Mouse (Mus musculus): ENCODE measurements around the gene Il1rn. TPM values are rescaled to one million over a fixed set of nuclear protein-coding genes. Genes with fewer than 3 reads are reported as not detected.

Il1rn gene
- 0.08 TPM in 1 of 2 replicates, not detected in the other for polyA plus RNA-seq (2016; fragmentation: Nextera tagmentation; extraction: Ambion mirVana)

DNA sequence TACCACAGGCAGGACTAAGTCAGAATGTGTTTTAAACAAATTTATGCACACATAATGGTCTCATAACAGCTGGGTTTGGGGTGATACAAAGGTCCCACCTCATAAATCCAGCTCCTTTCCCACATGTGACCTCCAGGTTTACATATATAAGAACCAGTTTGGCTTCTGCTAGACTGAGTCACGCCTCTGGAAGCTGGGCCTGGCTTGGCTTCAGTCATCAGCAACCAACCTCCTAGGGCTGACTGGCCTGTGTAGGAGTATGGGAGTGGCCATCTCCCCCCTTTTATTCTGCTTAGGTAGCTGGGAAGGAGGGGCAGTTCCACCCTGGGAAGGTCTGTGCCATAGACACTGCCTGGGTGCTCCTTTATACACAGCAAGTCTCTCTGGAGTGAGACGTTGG lies at the start of gene Il1rn:
Gene Il1rn (plus strand): TSS at position 309 of the 400 bp plus-strand sequence.
- no peak for ATAC-seq (ENCODE audit: insufficient number of reproducible peaks, low FRiP score)
- Histone ChIP-seq H3K36me3 (no peaks in the 10 kb centered on the region), H3K4me3 (no peak within 1 kb of the TSS), H3K4me2 (no peak within 1 kb of the TSS), H3K27ac (ENCODE audit: poor library complexity, severe bottlenecking) (no peak within 1 kb of the TSS), H3K27me3 (replicated peaks) (no peaks in the 10 kb centered on the region), H3K4me1 (replicated peaks) (peaks cover 7% of the 10 kb centered on the region), H3K9me3 (replicated peaks) (no peaks in the 10 kb centered on the region), H3K9ac (no peak within 1 kb of the TSS)
- 71% methylated on average over 2 of the region's 2 CpGs for WGBS

DNA sequence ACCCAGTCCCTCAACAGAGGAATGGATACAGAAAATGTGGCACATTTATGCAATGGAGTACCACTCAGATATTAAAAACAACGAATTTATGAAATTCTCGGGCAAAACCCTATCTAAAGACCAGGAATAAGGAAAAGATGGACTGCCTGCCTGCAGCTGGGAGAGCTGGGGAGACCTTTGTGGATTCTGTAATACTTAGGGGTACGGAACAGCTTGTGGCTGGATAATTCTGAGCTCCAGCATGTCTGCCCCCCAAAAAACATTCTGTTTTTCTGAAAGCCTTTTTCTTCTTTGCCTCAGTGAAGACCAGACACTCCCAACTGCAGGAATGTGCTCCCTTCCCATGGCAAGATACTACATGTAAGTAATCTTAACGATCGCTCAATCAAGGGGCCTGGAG lies 45.8 kb upstream of the Il1rn start, which contains the start of gene Il1f10:
Gene Il1f10 (plus strand): TSS at position 301 of the 400 bp plus-strand sequence.
- no peak within 1 kb of the TSS for H3K27ac ChIP-seq (ENCODE audit: poor library complexity, severe bottlenecking)
- no peak within 1 kb of the TSS for H3K9ac ChIP-seq
- H3K4me3 ChIP-seq = no peak within 1 kb of the TSS
- H3K4me2 ChIP-seq = no peak within 1 kb of the TSS
- 0 out of 2 replicates have a peak, but pooled peaks cover 4% of the 10 kb centered on the region for H3K27me3 ChIP-seq (replicated peaks)
- H3K9me3 ChIP-seq (replicated peaks) = no peaks in the 10 kb centered on the region
- no peaks in the 10 kb centered on the region for H3K4me1 ChIP-seq (replicated peaks)
- ATAC-seq (ENCODE audit: insufficient number of reproducible peaks, low FRiP score) = no peak
- H3K36me3 ChIP-seq = no peaks in the 10 kb centered on the region
- WGBS = 67% methylated on average over 5 of the region's 5 CpGs

DNA sequence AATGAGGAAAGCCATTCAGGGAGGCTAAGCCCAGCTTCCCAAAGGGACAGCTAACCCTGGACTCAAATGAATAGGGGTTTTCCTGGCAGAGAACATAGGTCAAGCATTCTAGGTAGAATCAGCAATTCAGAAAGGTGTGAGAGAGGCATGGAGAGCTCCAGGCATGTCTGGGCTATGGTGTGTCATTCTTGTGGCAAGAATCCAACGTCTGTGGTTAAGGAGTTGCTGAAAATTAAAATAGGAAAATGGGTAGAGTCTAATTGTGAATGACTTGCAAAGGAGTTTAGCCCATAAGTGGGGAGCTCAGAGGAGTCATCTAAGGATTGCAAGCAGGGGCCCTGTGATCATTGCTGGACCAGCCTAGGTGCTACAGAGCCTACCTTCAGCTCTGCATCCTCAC lies 42.0 kb upstream of the Il1rn start:
- ATAC-seq (ENCODE audit: insufficient number of reproducible peaks, low FRiP score) = no peak
- no peaks in the 10 kb centered on the region for H3K4me1 ChIP-seq (replicated peaks)
- WGBS = 39% methylated on average over 1 of the region's 1 CpGs
- H3K9ac ChIP-seq = no peak overlapping the region
- H3K4me2 ChIP-seq = no peak overlapping the region
- H3K27ac ChIP-seq (ENCODE audit: poor library complexity, severe bottlenecking) = no peak overlapping the region
- H3K36me3 ChIP-seq = no peaks in the 10 kb centered on the region
- H3K4me3 ChIP-seq = no peak overlapping the region
- no peaks in the 10 kb centered on the region for H3K9me3 ChIP-seq (replicated peaks)
- 0 out of 2 replicates have a peak, but pooled peaks cover 6% of the 10 kb centered on the region for H3K27me3 ChIP-seq (replicated peaks)

DNA sequence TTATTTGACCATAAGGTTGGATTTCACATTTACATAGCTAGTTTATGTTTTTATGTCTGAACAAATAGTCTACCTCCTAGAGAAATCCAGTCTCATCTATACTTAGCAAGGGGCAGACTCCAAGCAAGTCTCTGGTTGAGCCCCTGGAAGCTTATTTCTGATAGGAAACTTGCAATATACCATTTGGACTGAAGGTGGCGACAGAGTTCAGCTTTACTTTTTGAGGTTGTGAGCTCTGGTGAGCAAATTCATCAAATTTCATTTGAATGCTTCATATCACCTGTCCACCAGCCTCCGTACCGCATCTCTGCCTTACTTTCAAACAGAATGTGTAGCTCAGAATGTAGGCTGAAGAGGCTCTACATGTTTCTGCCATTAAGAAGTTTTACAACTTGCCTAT lies 39.8 kb upstream of the Il1rn start:
- 17% methylated on average over 3 of the region's 3 CpGs for WGBS

DNA sequence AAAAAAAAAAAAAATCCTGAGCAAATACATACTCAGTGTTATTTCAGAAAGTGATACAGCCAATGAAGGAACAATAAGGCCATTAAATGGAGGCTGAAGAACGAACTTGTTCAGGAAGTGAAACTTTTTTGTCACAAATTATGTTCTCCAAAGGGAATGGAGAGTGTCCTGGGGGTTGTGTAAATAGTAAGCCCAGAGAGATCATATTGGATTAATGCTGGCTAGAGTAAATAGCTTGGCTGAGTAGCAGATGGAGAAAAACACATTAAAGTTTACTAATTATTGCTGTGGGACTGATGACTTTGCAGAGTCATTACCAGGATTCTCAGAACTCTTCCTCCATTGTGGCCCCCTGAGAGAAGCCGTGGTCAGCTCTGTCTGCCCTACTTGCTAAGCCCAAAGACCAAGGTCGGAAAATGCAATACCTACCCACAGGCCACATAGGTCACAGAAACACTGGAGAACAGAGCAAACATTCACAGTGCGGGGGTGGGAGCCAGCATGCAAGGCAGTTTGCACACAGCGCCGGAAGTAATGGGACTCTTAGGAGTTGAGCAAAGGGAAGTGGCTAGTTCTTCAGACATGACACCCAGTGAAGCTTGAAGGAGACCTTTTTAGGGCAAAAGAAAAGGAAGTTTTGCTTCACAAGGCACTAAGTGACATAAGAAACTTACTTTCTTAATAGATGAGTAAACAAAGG lies 25.2 kb upstream of the Il1rn start:
- H3K27me3 ChIP-seq (replicated peaks) = no peaks in the 10 kb centered on the region
- H3K9me3 ChIP-seq (replicated peaks) = no peaks in the 10 kb centered on the region
- no peak overlapping the region for H3K9ac ChIP-seq
- H3K27ac ChIP-seq (ENCODE audit: poor library complexity, severe bottlenecking) = no peak overlapping the region
- no peaks in the 10 kb centered on the region for H3K36me3 ChIP-seq
- no peak for ATAC-seq (ENCODE audit: insufficient number of reproducible peaks, low FRiP score)
- H3K4me3 ChIP-seq = no peak overlapping the region
- WGBS = 72% methylated on average over 6 of the region's 6 CpGs
- H3K4me1 ChIP-seq (replicated peaks) = no peaks in the 10 kb centered on the region
- H3K4me2 ChIP-seq = no peak overlapping the region

More for the DNA sequence above, 39.8 kb upstream of the Il1rn start:
- no peaks in the 10 kb centered on the region for H3K4me1 ChIP-seq (replicated peaks)
- H3K36me3 ChIP-seq = no peaks in the 10 kb centered on the region
- no peak overlapping the region for H3K27ac ChIP-seq (ENCODE audit: poor library complexity, severe bottlenecking)
- no peak for ATAC-seq (ENCODE audit: insufficient number of reproducible peaks, low FRiP score)
- H3K4me3 ChIP-seq = no peak overlapping the region
- H3K9me3 ChIP-seq (replicated peaks) = no peaks in the 10 kb centered on the region
- 0 out of 2 replicates have a peak, but pooled peaks cover 6% of the 10 kb centered on the region for H3K27me3 ChIP-seq (replicated peaks)
- H3K4me2 ChIP-seq = no peak overlapping the region
- no peak overlapping the region for H3K9ac ChIP-seq

DNA sequence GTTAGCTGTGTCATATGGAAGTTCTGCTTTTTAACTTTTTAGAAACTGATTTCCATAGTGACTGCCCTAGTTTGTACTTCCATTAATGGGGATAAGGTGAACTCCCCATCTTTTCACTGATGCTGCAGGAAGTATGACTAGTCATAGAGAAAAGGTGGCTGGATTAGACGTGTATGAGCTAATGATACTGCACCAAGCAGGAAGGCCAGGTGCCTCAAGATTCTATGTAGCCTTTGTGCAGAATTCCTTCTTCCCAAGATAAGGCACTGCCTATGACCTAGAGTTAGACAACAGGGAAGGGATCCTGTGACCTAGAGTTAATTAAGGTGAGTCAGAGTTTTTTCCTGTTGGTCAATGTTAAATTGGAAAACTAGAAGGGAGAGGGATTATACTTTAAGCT lies 19.7 kb upstream of the Il1rn start:
- no peaks in the 10 kb centered on the region for H3K4me1 ChIP-seq (replicated peaks)
- H3K4me3 ChIP-seq = no peak overlapping the region
- no peak overlapping the region for H3K4me2 ChIP-seq
- H3K27me3 ChIP-seq (replicated peaks) = no peaks in the 10 kb centered on the region
- no peak for ATAC-seq (ENCODE audit: insufficient number of reproducible peaks, low FRiP score)
- H3K9ac ChIP-seq = no peak overlapping the region
- no peaks in the 10 kb centered on the region for H3K36me3 ChIP-seq
- 66% methylated on average over 1 of the region's 1 CpGs for WGBS
- H3K27ac ChIP-seq (ENCODE audit: poor library complexity, severe bottlenecking) = no peak overlapping the region
- no peaks in the 10 kb centered on the region for H3K9me3 ChIP-seq (replicated peaks)

DNA sequence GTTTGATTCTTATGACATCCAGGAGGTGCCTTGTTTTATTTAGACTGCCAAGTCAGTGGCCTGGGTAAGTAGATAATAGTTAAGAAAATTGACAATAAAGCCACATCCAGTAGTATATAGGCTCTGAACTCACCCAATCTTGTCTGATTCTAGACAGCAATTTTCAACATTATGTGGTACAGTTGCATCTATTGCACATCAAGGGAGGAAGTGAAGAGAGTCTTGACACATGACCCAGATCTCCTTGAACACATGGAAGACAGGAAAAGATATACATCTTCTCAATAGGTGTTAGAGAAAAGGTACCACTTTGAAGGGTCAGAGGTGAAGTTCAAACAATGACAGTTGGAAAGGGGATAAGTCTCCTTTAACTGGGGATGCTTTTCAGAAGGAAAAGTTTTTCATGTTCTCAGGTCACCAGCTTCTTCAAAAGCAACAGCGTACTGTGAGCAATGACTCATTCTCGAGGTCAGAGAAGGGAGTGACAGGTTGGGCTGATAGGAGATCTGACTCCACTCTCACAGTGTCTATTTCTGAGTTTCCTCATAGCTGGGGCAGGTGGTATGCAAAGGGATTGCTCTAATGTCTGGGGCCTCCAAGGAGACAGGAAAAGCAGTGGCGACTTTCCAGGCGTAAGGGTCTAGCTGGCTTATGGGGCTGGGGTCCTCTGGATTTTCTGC lies 18.6 kb upstream of the Il1rn start:
- Histone ChIP-seq H3K9ac (no peak overlapping the region), H3K27me3 (replicated peaks) (no peaks in the 10 kb centered on the region), H3K27ac (ENCODE audit: poor library complexity, severe bottlenecking) (no peak overlapping the region), H3K9me3 (replicated peaks) (no peaks in the 10 kb centered on the region), H3K36me3 (no peaks in the 10 kb centered on the region), H3K4me3 (no peak overlapping the region), H3K4me2 (no peak overlapping the region), H3K4me1 (replicated peaks) (no peaks in the 10 kb centered on the region)
- no peak for ATAC-seq (ENCODE audit: insufficient number of reproducible peaks, low FRiP score)
- 55% methylated on average over 4 of the region's 4 CpGs for WGBS

DNA sequence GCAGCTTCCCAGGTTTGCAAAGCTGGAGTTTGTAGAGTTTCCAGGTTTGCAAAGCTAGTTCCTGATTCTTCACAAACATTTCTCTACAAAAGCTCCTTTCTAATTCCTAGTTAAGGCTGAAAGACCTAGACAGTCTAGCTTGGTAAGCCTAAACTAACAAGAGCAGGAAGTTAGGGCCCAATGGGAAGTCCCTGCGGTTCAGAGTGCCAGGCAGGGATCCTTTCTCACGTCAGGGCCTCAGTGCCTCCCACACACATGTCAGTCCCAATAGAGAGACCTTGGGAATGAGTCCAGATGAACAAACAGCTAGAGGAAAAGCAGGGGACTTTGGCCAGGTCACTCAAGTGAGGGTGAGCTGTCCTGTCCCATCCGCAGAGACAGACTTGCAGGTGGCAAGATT lies 1.3 kb upstream of the Il1rn start:
- ATAC-seq (ENCODE audit: insufficient number of reproducible peaks, low FRiP score) = no peak

DNA sequence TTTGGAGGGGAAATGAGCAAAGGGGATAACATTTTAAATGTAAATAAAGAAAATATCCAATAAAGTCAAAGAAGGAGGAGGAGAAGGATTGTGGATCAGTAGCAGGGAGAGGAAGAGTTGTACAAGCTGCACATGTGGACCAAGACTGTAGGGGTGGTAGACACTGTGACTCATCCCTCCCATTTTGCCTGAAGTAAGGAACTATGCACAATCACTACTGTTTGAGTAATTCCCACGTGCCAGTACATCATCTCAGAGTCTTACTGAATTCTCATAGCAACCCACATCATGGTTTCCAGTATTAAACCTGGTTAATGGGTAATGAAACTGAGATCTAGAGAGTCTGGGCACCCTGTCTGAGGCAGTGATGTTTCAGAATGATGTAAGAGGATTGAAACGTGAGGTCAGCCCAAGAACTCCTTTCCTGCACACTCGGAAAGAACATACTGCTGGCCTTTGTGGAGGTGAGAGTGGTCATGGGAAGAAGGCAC lies 4.8 kb downstream of the Il1rn start:
- Histone ChIP-seq H3K4me2 (no peak overlapping the region), H3K27ac (ENCODE audit: poor library complexity, severe bottlenecking) (no peak overlapping the region), H3K4me1 (replicated peaks) (no peaks in the 10 kb centered on the region), H3K27me3 (replicated peaks) (no peaks in the 10 kb centered on the region), H3K9me3 (replicated peaks) (no peaks in the 10 kb centered on the region), H3K9ac (no peak overlapping the region), H3K4me3 (no peak overlapping the region), H3K36me3 (no peaks in the 10 kb centered on the region)
- no peak for ATAC-seq (ENCODE audit: insufficient number of reproducible peaks, low FRiP score)
- whole genome bisulfite sequencing = 65% methylated on average over 3 of the region's 3 CpGs

More for the DNA sequence above, 1.3 kb upstream of the Il1rn start:
- Histone ChIP-seq H3K9me3 (replicated peaks) (no peaks in the 10 kb centered on the region), H3K4me3 (no peak overlapping the region), H3K27me3 (replicated peaks) (no peaks in the 10 kb centered on the region), H3K27ac (ENCODE audit: poor library complexity, severe bottlenecking) (no peak overlapping the region), H3K36me3 (no peaks in the 10 kb centered on the region), H3K4me1 (replicated peaks) (peaks cover 7% of the 10 kb centered on the region), H3K4me2 (no peak overlapping the region), H3K9ac (no peak overlapping the region)
- 37% methylated on average over 3 of the region's 3 CpGs for WGBS

DNA sequence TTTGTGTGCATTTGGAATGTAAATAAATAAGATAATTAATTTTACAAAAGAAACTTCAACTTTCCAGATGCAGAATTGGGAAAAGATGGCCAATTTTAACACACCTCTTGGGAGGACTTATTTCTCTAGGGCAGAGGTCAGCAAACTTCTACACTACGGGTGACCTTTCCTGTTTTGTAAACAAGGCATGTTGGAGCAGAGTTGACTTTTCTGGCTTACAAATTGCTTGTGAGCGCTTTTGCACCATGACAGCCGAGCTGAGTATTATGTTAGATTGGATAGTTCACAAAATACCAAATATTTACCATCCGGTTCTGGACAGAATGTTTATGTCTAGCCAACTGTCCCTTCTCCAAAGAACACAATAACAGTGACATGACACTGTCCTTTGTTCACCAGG lies 8.0 kb downstream of the Il1rn start:
- Histone ChIP-seq H3K9me3 (replicated peaks) (no peaks in the 10 kb centered on the region), H3K36me3 (no peaks in the 10 kb centered on the region), H3K4me1 (replicated peaks) (no peaks in the 10 kb centered on the region), H3K27ac (ENCODE audit: poor library complexity, severe bottlenecking) (no peak overlapping the region), H3K27me3 (replicated peaks) (no peaks in the 10 kb centered on the region), H3K4me3 (no peak overlapping the region), H3K4me2 (no peak overlapping the region), H3K9ac (no peak overlapping the region)
- no peak for ATAC-seq (ENCODE audit: insufficient number of reproducible peaks, low FRiP score)
- 75% methylated on average over 4 of the region's 4 CpGs for WGBS

DNA sequence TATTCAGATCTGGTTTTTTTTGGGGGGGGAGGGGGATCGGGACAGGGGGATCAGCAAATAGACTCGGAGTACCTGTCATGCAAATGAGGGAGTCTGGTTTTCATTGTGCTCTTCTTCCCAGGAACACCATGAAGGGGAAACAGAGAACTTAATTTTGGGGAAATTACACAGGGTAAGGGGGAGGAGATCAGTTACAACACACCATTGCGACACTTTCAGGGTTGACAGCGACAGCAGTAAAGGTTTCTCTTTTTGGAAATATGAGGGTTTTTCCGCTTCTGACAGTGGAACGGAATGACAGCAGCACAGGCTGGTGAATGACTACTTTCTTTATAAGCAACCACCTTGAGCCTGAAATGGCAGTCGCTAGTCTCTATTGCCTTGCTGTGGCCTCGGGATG lies 8.4 kb downstream of the Il1rn start:
- ATAC-seq (ENCODE audit: insufficient number of reproducible peaks, low FRiP score) = no peak
- no peak overlapping the region for H3K27ac ChIP-seq (ENCODE audit: poor library complexity, severe bottlenecking)
- 77% methylated on average over 8 of the region's 8 CpGs for WGBS
- H3K9me3 ChIP-seq (replicated peaks) = no peaks in the 10 kb centered on the region
- H3K9ac ChIP-seq = no peak overlapping the region
- H3K27me3 ChIP-seq (replicated peaks) = no peaks in the 10 kb centered on the region
- H3K36me3 ChIP-seq = no peaks in the 10 kb centered on the region
- H3K4me1 ChIP-seq (replicated peaks) = no peaks in the 10 kb centered on the region
- no peak overlapping the region for H3K4me3 ChIP-seq
- H3K4me2 ChIP-seq = no peak overlapping the region

Measured in heart, embryonic 12.5 days (tissue).